Mouse (Mus musculus): ENCODE measurements at regions not wholly inside any gene's neighbourhood (a gene's known extent, or its start where the extent isn't known, plus 50 kb on each side); places are given as distances from the start of the nearest gene placed in this dataset.

GRCm38 (mm10) chr19:51102411-51102810, 424.0 kb upstream of the Sorcs1 start:
- DNase-seq (ENCODE audit: extremely low spot score in 1 of 2, low spot score in 2 of 2): no peak
- intact Hi-C loops (cut with DNase I): no loop called here

- no peak for DNase-seq (ENCODE audit: extremely low spot score in 1 of 2, low spot score in 2 of 2)
- intact Hi-C loops (cut with DNase I): no loop called here
These were observed 396.3 kb upstream of the Sorcs1 start for GRCm38 (mm10) chr19:51074762-51075161.

- intact Hi-C loops (cut with DNase I): no loop called here
These were observed 381.7 kb upstream of the Sorcs1 start for GRCm38 (mm10) chr19:51059961-51060665.

GRCm38 (mm10) chr19:51043544-51043943, 365.1 kb upstream of the Sorcs1 start:
- DNase-seq (ENCODE audit: extremely low spot score in 1 of 2, low spot score in 2 of 2): no peak
- intact Hi-C loops (cut with DNase I): no loop called here

More at GRCm38 (mm10) chr19:51059961-51060665, 381.7 kb upstream of the Sorcs1 start:
- peak in 1 of 2 experiments; percentile 26 for DNase-seq (ENCODE audit: extremely low spot score in 1 of 2, low spot score in 2 of 2)

- DNase-seq (ENCODE audit: extremely low spot score in 1 of 2, low spot score in 2 of 2): no peak
- intact Hi-C loops (cut with DNase I): no loop called here
These were observed 316.0 kb upstream of the Sorcs1 start for GRCm38 (mm10) chr19:50994471-50994870.

GRCm38 (mm10) chr19:50971066-50971465, 292.6 kb upstream of the Sorcs1 start:
- DNase-seq (ENCODE audit: extremely low spot score in 1 of 2, low spot score in 2 of 2): no peak
- intact Hi-C loops (cut with DNase I): no loop called here

GRCm38 (mm10) chr19:50961910-50962309, 283.5 kb upstream of the Sorcs1 start:
- intact Hi-C loops (cut with DNase I): no loop called here
- DNase-seq (ENCODE audit: extremely low spot score in 1 of 2, low spot score in 2 of 2): no peak

GRCm38 (mm10) chr19:50945006-50945405, 266.6 kb upstream of the Sorcs1 start:
- DNase-seq (ENCODE audit: extremely low spot score in 1 of 2, low spot score in 2 of 2): no peak
- intact Hi-C loops (cut with DNase I): no loop called here

GRCm38 (mm10) chr19:50911646-50912045, 233.2 kb upstream of the Sorcs1 start:
- intact Hi-C loops (cut with DNase I): loop anchor here (5.0 kb wide), 1 partner anchor 654 kb away; no protein-coding TSS in a partner anchor
- DNase-seq (ENCODE audit: extremely low spot score in 1 of 2, low spot score in 2 of 2): no peak

- intact Hi-C loops (cut with DNase I): loop anchor here (5.0 kb wide), 1 partner anchor 653 kb away; no protein-coding TSS in a partner anchor
- no peak for DNase-seq (ENCODE audit: extremely low spot score in 1 of 2, low spot score in 2 of 2)
These were observed 232.2 kb upstream of the Sorcs1 start for GRCm38 (mm10) chr19:50910674-50911073.

- DNase-seq (ENCODE audit: extremely low spot score in 1 of 2, low spot score in 2 of 2): no peak
- intact Hi-C loops (cut with DNase I): no loop called here
These were observed 230.3 kb upstream of the Sorcs1 start for GRCm38 (mm10) chr19:50908751-50909150.

- intact Hi-C loops (cut with DNase I): no loop called here
- no peak for DNase-seq (ENCODE audit: extremely low spot score in 1 of 2, low spot score in 2 of 2)
These were observed 215.3 kb upstream of the Sorcs1 start for GRCm38 (mm10) chr19:50893755-50894154.

- no peak for DNase-seq (ENCODE audit: extremely low spot score in 1 of 2, low spot score in 2 of 2)
- intact Hi-C loops (cut with DNase I): no loop called here
These were observed 194.2 kb upstream of the Sorcs1 start for GRCm38 (mm10) chr19:50872661-50873060.

- no peak for DNase-seq (ENCODE audit: extremely low spot score in 1 of 2, low spot score in 2 of 2)
- intact Hi-C loops (cut with DNase I): no loop called here
These were observed 193.7 kb upstream of the Sorcs1 start for GRCm38 (mm10) chr19:50872144-50872543.

GRCm38 (mm10) chr19:50854854-50855253, 176.4 kb upstream of the Sorcs1 start:
- intact Hi-C loops (cut with DNase I): no loop called here
- DNase-seq (ENCODE audit: extremely low spot score in 1 of 2, low spot score in 2 of 2): no peak

- DNase-seq (ENCODE audit: extremely low spot score in 1 of 2, low spot score in 2 of 2): no peak
- intact Hi-C loops (cut with DNase I): no loop called here
These were observed 162.1 kb upstream of the Sorcs1 start for GRCm38 (mm10) chr19:50840499-50840898.

Data from left cerebral cortex, postnatal 10 days (tissue).